Mouse (Mus musculus): ENCODE data around the gene Klhl12. TPM values are rescaled to one million over a fixed set of nuclear protein-coding genes. Genes with fewer than 3 reads are reported as not detected.

Gene Klhl12
- polyA plus RNA-seq, 1 experiment from 2014 or later: 15.5 TPM

DNA sequence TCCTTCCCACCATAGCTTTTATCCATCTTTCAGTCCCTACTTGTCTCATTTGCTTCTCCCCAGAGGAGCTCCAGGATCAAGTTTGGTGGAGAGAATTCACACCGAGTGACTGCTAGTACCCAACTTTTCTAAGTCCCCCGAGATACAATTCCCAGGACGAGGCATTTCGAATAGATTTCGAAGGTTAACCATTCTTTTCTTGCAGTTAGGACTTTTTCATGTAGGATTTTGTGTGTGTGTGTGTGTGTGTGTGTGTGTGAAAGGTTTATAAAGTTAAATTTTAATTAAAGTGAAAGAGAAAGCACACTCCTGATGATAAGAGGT, 39.8 kb downstream of the Klhl12 start:
- no peak for ATAC-seq (replicated peaks; ENCODE audit: insufficient number of reproducible peaks, low FRiP score, low TSS enrichment)
- H3K9me3 ChIP-seq (replicated peaks; ENCODE audit: control insufficient read depth, low read length): no peaks in the 10 kb centered on the region
- H3K36me3 ChIP-seq (ENCODE audit: control insufficient read depth, insufficient read depth, low read length): 0 out of 2 replicates have a peak, but pooled peaks cover 2% of the 10 kb centered on the region
- H3K4me3 ChIP-seq (ENCODE audit: low read depth, low read length): peak overlapping the region; percentile 65
- no peaks in the 10 kb centered on the region for H3K27me3 ChIP-seq (ENCODE audit: control insufficient read depth, insufficient read depth, low read length)
- 0 out of 2 replicates have a peak, but pooled peaks cover 3% of the 10 kb centered on the region for H3K4me1 ChIP-seq (ENCODE audit: control insufficient read depth, insufficient read depth, low read length)
- peak overlapping the region; percentile 78 for H3K9ac ChIP-seq (ENCODE audit: low read depth, low read length)
- 22% methylated on average over 5 of the region's 5 CpGs for WGBS (ENCODE audit: insufficient replicate concordance)
- peak overlapping the region; percentile 90; the same call in 1 of the 2 replicates for H3K27ac ChIP-seq (ENCODE audit: low read depth, low read length)
- H3K4me2 ChIP-seq: peak overlapping the region; percentile 78

DNA sequence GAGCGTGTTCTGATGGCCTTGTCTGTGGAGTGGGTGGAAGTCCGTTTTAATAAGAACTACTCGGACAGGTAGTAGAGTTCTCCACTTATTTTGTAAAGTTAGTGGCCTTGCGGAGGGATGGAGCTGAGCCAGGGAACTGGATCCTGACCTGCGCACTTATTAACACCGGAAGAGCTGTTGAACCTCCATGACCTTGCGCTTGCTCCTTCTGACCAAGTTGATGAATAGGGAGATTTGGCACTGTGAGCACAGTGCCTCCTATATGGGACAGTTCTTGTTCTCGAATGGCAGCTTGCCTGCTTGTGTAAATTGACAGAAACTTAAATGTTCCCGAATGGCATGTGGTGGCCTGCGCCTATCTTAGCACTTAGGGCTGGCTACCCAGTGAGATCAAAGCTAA, 40.7 kb downstream of the Klhl12 start:
- H3K27ac ChIP-seq (ENCODE audit: low read depth, low read length): no peak overlapping the region
- 89% methylated on average over 10 of the region's 10 CpGs for WGBS (ENCODE audit: insufficient replicate concordance)
- H3K27me3 ChIP-seq (ENCODE audit: control insufficient read depth, insufficient read depth, low read length): no peaks in the 10 kb centered on the region
- H3K4me2 ChIP-seq: peak overlapping the region; percentile 78
- no peaks in the 10 kb centered on the region for H3K9me3 ChIP-seq (replicated peaks; ENCODE audit: control insufficient read depth, low read length)
- H3K4me3 ChIP-seq (ENCODE audit: low read depth, low read length): no peak overlapping the region
- no peak for ATAC-seq (replicated peaks; ENCODE audit: insufficient number of reproducible peaks, low FRiP score, low TSS enrichment)
- no peak overlapping the region for H3K9ac ChIP-seq (ENCODE audit: low read depth, low read length)
- H3K36me3 ChIP-seq (ENCODE audit: control insufficient read depth, insufficient read depth, low read length): 0 out of 2 replicates have a peak, but pooled peaks cover 2% of the 10 kb centered on the region
- H3K4me1 ChIP-seq (ENCODE audit: control insufficient read depth, insufficient read depth, low read length): 0 out of 2 replicates have a peak, but pooled peaks cover 3% of the 10 kb centered on the region

DNA sequence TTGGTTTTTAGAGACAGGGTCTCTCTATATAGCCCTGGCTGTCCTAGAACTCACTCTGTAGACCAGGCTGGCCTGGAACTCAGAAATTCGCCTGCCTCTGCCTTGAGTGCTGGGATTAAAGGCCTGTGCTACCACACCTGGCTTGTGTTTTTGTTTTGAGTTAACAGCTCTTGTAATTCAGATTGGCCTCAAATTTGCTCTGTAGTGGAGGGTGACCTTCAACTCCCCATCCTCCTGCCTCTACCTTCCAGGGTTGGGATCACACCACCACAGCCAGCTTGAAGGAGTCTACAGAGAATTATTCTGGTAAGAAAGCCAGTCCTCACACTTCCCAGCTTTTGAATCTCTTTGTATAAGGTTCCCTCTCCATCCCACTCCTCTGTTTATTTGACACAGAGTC, 45.6 kb downstream of the Klhl12 start:
- Histone ChIP-seq H3K36me3 (ENCODE audit: control insufficient read depth, insufficient read depth, low read length) (peaks cover 5% of the 10 kb centered on the region; the same call in 1 of the 2 replicates), H3K9ac (ENCODE audit: low read depth, low read length) (no peak overlapping the region), H3K4me2 (no peak overlapping the region), H3K4me1 (ENCODE audit: control insufficient read depth, insufficient read depth, low read length) (no peaks in the 10 kb centered on the region), H3K9me3 (replicated peaks; ENCODE audit: control insufficient read depth, low read length) (no peaks in the 10 kb centered on the region), H3K27ac (ENCODE audit: low read depth, low read length) (no peak overlapping the region), H3K27me3 (ENCODE audit: control insufficient read depth, insufficient read depth, low read length) (no peaks in the 10 kb centered on the region), H3K4me3 (ENCODE audit: low read depth, low read length) (no peak overlapping the region)
- 88% methylated on average over 1 of the region's 1 CpGs for WGBS (ENCODE audit: insufficient replicate concordance)
- ATAC-seq (replicated peaks; ENCODE audit: insufficient number of reproducible peaks, low FRiP score, low TSS enrichment): no peak

DNA sequence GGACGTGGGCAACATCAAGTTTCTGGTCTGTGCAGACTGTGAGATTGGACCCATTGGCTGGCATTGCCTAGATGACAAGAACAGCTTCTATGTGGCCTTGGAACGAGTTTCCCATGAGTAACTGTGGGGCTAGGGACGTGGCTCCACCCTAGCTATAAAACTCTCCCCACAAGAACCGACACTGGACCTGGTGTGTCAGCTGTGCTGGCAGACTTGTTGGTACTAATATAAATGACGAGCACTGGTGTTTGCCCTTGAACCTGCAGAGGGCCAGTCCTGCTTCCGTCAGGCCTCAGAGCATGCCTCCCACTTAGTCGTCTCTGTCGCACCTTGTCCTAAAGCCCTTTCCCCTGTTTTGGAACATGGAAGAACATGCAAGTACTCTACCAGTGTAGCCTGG, 50.9 kb downstream of the Klhl12 start:
- Histone ChIP-seq H3K27ac (ENCODE audit: low read depth, low read length) (no peak overlapping the region), H3K36me3 (ENCODE audit: control insufficient read depth, insufficient read depth, low read length) (peaks cover 12% of the 10 kb centered on the region), H3K4me3 (ENCODE audit: low read depth, low read length) (no peak overlapping the region), H3K4me2 (no peak overlapping the region), H3K9me3 (replicated peaks; ENCODE audit: control insufficient read depth, low read length) (no peaks in the 10 kb centered on the region), H3K9ac (ENCODE audit: low read depth, low read length) (no peak overlapping the region), H3K4me1 (ENCODE audit: control insufficient read depth, insufficient read depth, low read length) (no peaks in the 10 kb centered on the region), H3K27me3 (ENCODE audit: control insufficient read depth, insufficient read depth, low read length) (no peaks in the 10 kb centered on the region)
- WGBS (ENCODE audit: insufficient replicate concordance): 89% methylated on average over 8 of the region's 8 CpGs
- ATAC-seq (replicated peaks; ENCODE audit: insufficient number of reproducible peaks, low FRiP score, low TSS enrichment): no peak

DNA sequence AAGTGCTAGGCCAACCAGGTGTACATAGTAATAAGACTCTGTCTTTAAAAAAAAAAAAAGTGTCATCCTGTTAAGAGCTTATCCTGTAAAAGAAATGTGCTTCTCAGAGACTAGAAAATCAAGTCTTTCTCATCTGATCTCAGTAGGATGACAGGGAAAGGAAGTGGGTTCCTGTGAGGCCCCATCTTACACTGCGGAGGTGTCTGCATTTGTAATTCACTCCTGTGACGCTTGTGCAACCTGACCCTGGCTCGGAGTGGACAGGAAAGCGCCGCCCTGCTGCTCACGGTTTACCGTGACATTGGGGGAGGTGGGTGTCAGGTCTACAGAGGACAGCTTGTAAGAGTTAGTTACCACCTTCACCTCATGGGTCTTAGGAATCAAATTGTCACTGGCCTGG, 54.7 kb downstream of the Klhl12 start:
- WGBS (ENCODE audit: insufficient replicate concordance): 37% methylated on average over 7 of the region's 7 CpGs
- H3K9me3 ChIP-seq (replicated peaks; ENCODE audit: control insufficient read depth, low read length): no peaks in the 10 kb centered on the region
- H3K4me2 ChIP-seq: no peak overlapping the region
- H3K27me3 ChIP-seq (ENCODE audit: control insufficient read depth, insufficient read depth, low read length): peaks cover 26% of the 10 kb centered on the region
- no peak overlapping the region for H3K9ac ChIP-seq (ENCODE audit: low read depth, low read length)
- no peak overlapping the region for H3K4me3 ChIP-seq (ENCODE audit: low read depth, low read length)
- no peak for ATAC-seq (replicated peaks; ENCODE audit: insufficient number of reproducible peaks, low FRiP score, low TSS enrichment)
- peaks cover 8% of the 10 kb centered on the region; the same call in 1 of the 2 replicates for H3K36me3 ChIP-seq (ENCODE audit: control insufficient read depth, insufficient read depth, low read length)
- H3K4me1 ChIP-seq (ENCODE audit: control insufficient read depth, insufficient read depth, low read length): peaks cover 4% of the 10 kb centered on the region; the same call in 1 of the 2 replicates
- H3K27ac ChIP-seq (ENCODE audit: low read depth, low read length): no peak overlapping the region

DNA sequence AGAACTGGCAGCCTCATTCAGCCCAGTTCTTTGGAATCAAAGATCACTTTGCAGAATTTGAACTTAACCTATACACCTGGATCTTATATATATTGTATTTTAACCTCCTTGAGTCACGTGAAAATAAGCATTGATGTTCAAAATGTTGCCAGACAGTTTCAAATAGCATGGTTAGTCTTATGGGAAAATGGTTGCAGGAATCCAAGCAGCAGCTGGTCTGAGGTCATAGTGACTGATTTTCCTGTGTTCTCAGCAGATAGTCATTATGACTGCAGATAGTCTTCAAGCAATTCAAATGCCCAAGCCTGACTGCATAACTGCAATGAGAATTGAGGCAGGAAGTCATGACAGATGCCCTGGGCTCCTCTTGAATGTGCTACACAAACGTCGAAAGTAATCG, 56.9 kb downstream of the Klhl12 start:
- Histone ChIP-seq H3K27me3 (ENCODE audit: control insufficient read depth, insufficient read depth, low read length) (peaks cover 26% of the 10 kb centered on the region), H3K9me3 (replicated peaks; ENCODE audit: control insufficient read depth, low read length) (no peaks in the 10 kb centered on the region), H3K36me3 (ENCODE audit: control insufficient read depth, insufficient read depth, low read length) (peaks cover 3% of the 10 kb centered on the region; the same call in 1 of the 2 replicates), H3K4me3 (ENCODE audit: low read depth, low read length) (no peak overlapping the region), H3K4me2 (no peak overlapping the region), H3K4me1 (ENCODE audit: control insufficient read depth, insufficient read depth, low read length) (peaks cover 14% of the 10 kb centered on the region; the same call in 1 of the 2 replicates), H3K27ac (ENCODE audit: low read depth, low read length) (no peak overlapping the region), H3K9ac (ENCODE audit: low read depth, low read length) (no peak overlapping the region)
- ATAC-seq (replicated peaks; ENCODE audit: insufficient number of reproducible peaks, low FRiP score, low TSS enrichment): no peak
- 65% methylated on average over 4 of the region's 4 CpGs for WGBS (ENCODE audit: insufficient replicate concordance)

GRCm38 (mm10) chr1:134512584-134512983, 57.3 kb downstream of the Klhl12 start:
- WGBS (ENCODE audit: insufficient replicate concordance): 63% methylated on average over 6 of the region's 6 CpGs
- Histone ChIP-seq H3K4me3 (ENCODE audit: low read depth, low read length) (peak overlapping the region; percentile 51; the same call in 1 of the 2 replicates), H3K9me3 (replicated peaks; ENCODE audit: control insufficient read depth, low read length) (no peaks in the 10 kb centered on the region)

DNA sequence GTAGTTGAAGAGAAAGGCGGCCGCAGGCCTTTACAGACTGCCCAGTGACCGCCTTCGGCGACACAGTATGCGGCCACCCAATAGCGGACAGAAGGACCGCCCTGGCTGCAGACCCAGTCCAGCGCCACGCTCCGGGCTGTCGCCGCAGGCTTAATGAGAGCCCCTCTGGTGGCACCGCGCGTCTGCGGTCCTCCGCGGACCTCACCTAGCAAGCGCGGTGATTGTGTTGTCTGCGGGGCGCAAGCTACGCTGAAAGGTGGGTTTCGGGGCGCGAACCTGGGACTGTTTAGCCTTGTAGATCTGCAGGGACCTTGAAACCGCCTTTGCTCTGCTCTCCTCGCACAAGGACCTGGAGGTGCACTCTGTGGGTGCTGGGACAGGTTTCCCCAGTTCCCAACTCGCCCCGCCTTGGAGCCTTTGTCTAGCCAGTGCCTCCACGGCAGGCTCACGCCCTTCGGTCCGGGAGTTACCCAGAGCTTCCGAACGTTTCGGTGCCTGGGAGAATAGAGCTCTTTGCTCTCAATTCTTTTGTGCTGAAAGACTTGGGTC, 58.1 kb downstream of the Klhl12 start:
- 0 out of 2 replicates have a peak, but pooled peaks cover under 1% of the 10 kb centered on the region for H3K36me3 ChIP-seq (ENCODE audit: control insufficient read depth, insufficient read depth, low read length)
- H3K27me3 ChIP-seq (ENCODE audit: control insufficient read depth, insufficient read depth, low read length): peaks cover 26% of the 10 kb centered on the region
- H3K4me1 ChIP-seq (ENCODE audit: control insufficient read depth, insufficient read depth, low read length): peaks cover 15% of the 10 kb centered on the region; the same call in 1 of the 2 replicates
- no peak for ATAC-seq (replicated peaks; ENCODE audit: insufficient number of reproducible peaks, low FRiP score, low TSS enrichment)
- 3% methylated on average over 38 of the region's 38 CpGs for WGBS (ENCODE audit: insufficient replicate concordance)
- peak overlapping the region; percentile 51 for H3K4me3 ChIP-seq (ENCODE audit: low read depth, low read length)
- H3K27ac ChIP-seq (ENCODE audit: low read depth, low read length): no peak overlapping the region
- no peaks in the 10 kb centered on the region for H3K9me3 ChIP-seq (replicated peaks; ENCODE audit: control insufficient read depth, low read length)
- peak overlapping the region; percentile 66 for H3K9ac ChIP-seq (ENCODE audit: low read depth, low read length)
- peak overlapping the region; percentile 93 for H3K4me2 ChIP-seq

More at GRCm38 (mm10) chr1:134512584-134512983, 57.3 kb downstream of the Klhl12 start:
- peaks cover 3% of the 10 kb centered on the region; the same call in 1 of the 2 replicates for H3K36me3 ChIP-seq (ENCODE audit: control insufficient read depth, insufficient read depth, low read length)
- ATAC-seq (replicated peaks; ENCODE audit: insufficient number of reproducible peaks, low FRiP score, low TSS enrichment): no peak
- peaks cover 15% of the 10 kb centered on the region; the same call in 1 of the 2 replicates for H3K4me1 ChIP-seq (ENCODE audit: control insufficient read depth, insufficient read depth, low read length)
- peak overlapping the region; percentile 93 for H3K4me2 ChIP-seq
- H3K9ac ChIP-seq (ENCODE audit: low read depth, low read length): 0 out of 2 replicates have a peak overlapping the region, but pooled peaks have one; percentile 66
- H3K27ac ChIP-seq (ENCODE audit: low read depth, low read length): no peak overlapping the region
- H3K27me3 ChIP-seq (ENCODE audit: control insufficient read depth, insufficient read depth, low read length): peaks cover 26% of the 10 kb centered on the region

Data from heart, embryonic 11.5 days (tissue).